Mouse (Mus musculus) ES-Bruce4 (cell line): ENCODE results near the gene Xylt1.

Source experiments
- CTCF ChIP-seq: IDR thresholded peaks from one replicate; pipeline ENCODE4 v1.8.1; 2011; ENCODE audit warnings: low read depth, low read length
- EP300 ChIP-seq: IDR thresholded peaks from 2 replicates; pipeline ENCODE4 v1.6.1; 2011; ENCODE audit warnings: low read depth, low read length; ENCODE audit not compliant: insufficient read depth
- POLR2A ChIP-seq: IDR thresholded peaks from one replicate; pipeline ENCODE4 v1.8.1; 2011; ENCODE audit warnings: low read length; ENCODE audit not compliant: insufficient read depth

GRCm38 (mm10) chr7:117502415-117502814 lies 121.6 kb downstream of the Xylt1 start:
- TF ChIP-seq POLR2A (no peak), CTCF (no peak), EP300 (no peak)
